Comparison of ENCODE assay signal across 8 mouse cellular contexts in genomic region chr3:17786721-17787442, GRCm38 (mm10).
DNase-seq lines count a peak whose midpoint lies in the region; ATAC-seq and TF ChIP-seq lines count a peak whose summit lies in the region.

No protein-coding gene starts in this region.

- WGBS in heart, embryonic 10.5 days: 2% methylated on average over 35 of the region's 35 CpGs
- 1% methylated on average over 35 of the region's 35 CpGs for WGBS in embryonic facial prominence, embryonic 13.5 days
- 4% methylated on average over 28 of the region's 35 CpGs for WGBS in limb, embryonic 14.5 days

- peak; percentile 74; the same call in 1 of the 2 replicates for ATAC-seq in embryonic facial prominence, embryonic 13.5 days (ENCODE audit: insufficient number of reproducible peaks, insufficient read depth, low FRiP score, low TSS enrichment, low read depth)
- ATAC-seq in limb, embryonic 14.5 days (ENCODE audit: low FRiP score, low read depth): peak; percentile 41; the same call in 1 of the 2 replicates
- ATAC-seq in erythroblast, adult 5-6 weeks (replicated peaks; ENCODE audit: low FRiP score, poor library complexity, severe bottlenecking): no peak

- no peaks in the 10 kb centered on the region for H3K36me3 ChIP-seq in heart, embryonic 10.5 days
- no peaks in the 10 kb centered on the region for H3K36me3 ChIP-seq in ES-Bruce4 (ENCODE audit: control insufficient read depth, insufficient read depth, low read length, poor library complexity, severe bottlenecking)
- no peaks in the 10 kb centered on the region for H3K36me3 ChIP-seq in embryonic facial prominence, embryonic 13.5 days
- no peaks in the 10 kb centered on the region for H3K36me3 ChIP-seq in limb, embryonic 14.5 days (ENCODE audit: control insufficient read depth, insufficient read depth, low read length)

- H3K27ac ChIP-seq in heart, embryonic 10.5 days: no peak overlapping the region
- H3K27ac ChIP-seq in ES-Bruce4 (ENCODE audit: insufficient read depth, low read length): no peak overlapping the region
- H3K27ac ChIP-seq in embryonic facial prominence, embryonic 13.5 days: no peak overlapping the region
- no peak overlapping the region for H3K27ac ChIP-seq in limb, embryonic 14.5 days (replicated peaks; ENCODE audit: low read depth, low read length)

- H3K9me3 ChIP-seq in heart, embryonic 10.5 days: no peaks in the 10 kb centered on the region
- no peaks in the 10 kb centered on the region for H3K9me3 ChIP-seq in ES-Bruce4 (replicated peaks; ENCODE audit: control insufficient read depth, insufficient read depth, low read length, poor library complexity, severe bottlenecking)
- no peaks in the 10 kb centered on the region for H3K9me3 ChIP-seq in embryonic facial prominence, embryonic 13.5 days
- H3K9me3 ChIP-seq in limb, embryonic 14.5 days (ENCODE audit: control insufficient read depth, low read length): no peaks in the 10 kb centered on the region

- TF ChIP-seq POLR2A in ES-Bruce4 (IDR thresholded peaks at IDR 0.05; ENCODE audit: insufficient read depth, low read length): no peak
- no peak for TF ChIP-seq POLR2A in limb, embryonic 14.5 days (IDR thresholded peaks at IDR 0.05; ENCODE audit: borderline replicate concordance, extremely low read depth, insufficient read depth, insufficient read length)

- peak overlapping the region; percentile 76 for H3K4me2 ChIP-seq in embryonic facial prominence, embryonic 13.5 days
- peak overlapping the region; percentile 61 for H3K4me2 ChIP-seq in limb, embryonic 14.5 days (replicated peaks; ENCODE audit: low read depth, low read length, severe bottlenecking)

- H3K27me3 ChIP-seq in heart, embryonic 10.5 days (ENCODE audit: insufficient read depth, poor library complexity, severe bottlenecking): peaks cover 81% of the 10 kb centered on the region
- H3K27me3 ChIP-seq in ES-Bruce4 (ENCODE audit: control insufficient read depth, insufficient read depth, low read length, poor library complexity, severe bottlenecking): peaks cover 17% of the 10 kb centered on the region
- H3K27me3 ChIP-seq in embryonic facial prominence, embryonic 13.5 days: peaks cover 81% of the 10 kb centered on the region
- peaks cover 70% of the 10 kb centered on the region for H3K27me3 ChIP-seq in limb, embryonic 14.5 days (ENCODE audit: control insufficient read depth, insufficient read depth, low read length)

- no peak for TF ChIP-seq CTCF in ES-Bruce4 (IDR thresholded peaks at IDR 0.05; ENCODE audit: low read depth, low read length)

- peak overlapping the region; percentile 59 for H3K4me3 ChIP-seq in heart, embryonic 10.5 days
- H3K4me3 ChIP-seq in ES-Bruce4 (ENCODE audit: low read depth, low read length): peak overlapping the region; percentile 57
- H3K4me3 ChIP-seq in embryonic facial prominence, embryonic 13.5 days: peak overlapping the region; percentile 43
- peak overlapping the region; percentile 37 for H3K4me3 ChIP-seq in limb, embryonic 14.5 days (replicated peaks; ENCODE audit: low read length)

- DNase-seq in heart, embryonic 10.5 days (ENCODE audit: low spot score): no peak
- DNase-seq in heart, adult 9 months (ENCODE audit: low spot score in 2 of 2): no peak
- DNase-seq in limb, embryonic 14.5 days (ENCODE audit: low spot score): no peak
- DNase-seq in right cerebral cortex, postnatal 10 days (ENCODE audit: low spot score in 2 of 2): peak; percentile 52 to 69
- no peak for DNase-seq in gastrocnemius, postnatal 10 days

- H3K4me1 ChIP-seq in heart, embryonic 10.5 days: peaks cover 14% of the 10 kb centered on the region
- no peaks in the 10 kb centered on the region for H3K4me1 ChIP-seq in ES-Bruce4 (ENCODE audit: control insufficient read depth, insufficient read depth, low read length)
- H3K4me1 ChIP-seq in embryonic facial prominence, embryonic 13.5 days: peaks cover 14% of the 10 kb centered on the region
- peaks cover 8% of the 10 kb centered on the region; the same call in 1 of the 2 replicates for H3K4me1 ChIP-seq in limb, embryonic 14.5 days (ENCODE audit: control insufficient read depth, insufficient read depth, low read length)

- peak; percentile 65; the same call in 1 of the 2 replicates for TF ChIP-seq EP300 in ES-Bruce4 (IDR thresholded peaks at IDR 0.05; ENCODE audit: insufficient read depth, low read depth, low read length)

- peak overlapping the region; percentile 22 for H3K9ac ChIP-seq in ES-Bruce4 (ENCODE audit: low read depth, poor library complexity, severe bottlenecking)
- H3K9ac ChIP-seq in embryonic facial prominence, embryonic 13.5 days: peak overlapping the region; percentile 63
- peak overlapping the region; percentile 38 for H3K9ac ChIP-seq in limb, embryonic 14.5 days (ENCODE audit: low read depth, low read length, severe bottlenecking)

Comparison
In these comparisons a context has a peak if more than half of its experiments do, and no peak if none do; other contexts are left out.
1. DNase-seq: peak in right cerebral cortex, postnatal 10 days (2 of 2); none in heart, embryonic 10.5 days (single experiment), heart, adult 9 months (0 of 2), limb, embryonic 14.5 days (single experiment) and gastrocnemius, postnatal 10 days (single experiment).
2. Peak in every context shown above with its lines, with median percentiles within 50 percentile points of each other: H3K4me3 ChIP-seq and H3K9ac ChIP-seq.